Mouse (Mus musculus) effector memory CD4-positive, alpha-beta T cell, adult 7 months (primary cell): ENCODE results near the gene Ewsr1. TPM values are rescaled to one million over a fixed set of nuclear protein-coding genes. Genes with fewer than 3 reads are reported as not detected.

Experiments
- polyA plus RNA-seq: library from polyadenylated mRNA; unstranded; fragments of 100-300 nt; shearing (Covaris generic); gene quantifications from one replicate; pipeline ENCODE4 v1.2.1, GENCODE M21; 2017

Ewsr1 gene
- polyA plus RNA-seq = 722 TPM

DNA sequence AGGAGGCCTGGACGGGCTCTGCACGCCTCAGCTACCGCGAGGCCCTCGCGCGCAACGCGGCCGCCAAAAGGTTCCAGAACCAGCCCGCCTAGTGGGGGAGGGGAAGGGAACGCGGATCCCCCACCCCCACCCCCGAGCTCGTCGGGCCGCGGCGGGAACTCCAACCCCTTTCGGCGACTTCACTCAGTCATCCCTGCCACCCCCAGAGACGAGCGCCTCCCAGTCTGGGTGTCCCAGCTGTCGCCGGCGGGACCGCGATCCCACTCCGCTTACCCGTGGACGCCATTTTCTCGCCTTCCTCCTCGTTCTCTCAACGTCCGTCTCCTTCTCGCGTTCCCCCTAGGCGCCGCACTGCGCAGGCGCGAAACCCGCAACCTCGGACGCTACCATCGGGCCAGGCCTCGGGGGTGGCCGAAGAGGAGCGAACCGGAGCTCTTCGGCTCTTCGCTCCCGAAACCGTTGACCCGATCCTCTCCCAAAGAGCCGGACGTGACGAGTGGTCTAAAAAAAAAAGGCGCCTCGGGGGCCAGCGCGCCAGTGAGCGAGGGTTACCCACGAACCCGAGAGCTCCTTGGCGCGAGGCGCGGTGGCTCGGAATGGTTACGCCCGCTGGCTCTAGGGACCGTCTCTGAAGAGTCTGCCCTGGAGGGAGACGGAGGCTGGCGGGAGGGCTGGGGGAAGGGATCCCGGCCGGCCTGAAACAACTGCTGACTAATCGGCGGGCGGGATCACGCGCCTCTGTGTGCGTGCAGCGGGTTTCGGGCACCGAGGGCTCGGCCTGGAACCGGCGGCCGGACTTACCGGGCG, at the start of gene Ewsr1, which contains the start of gene Rhbdd3:
TSS of gene Ewsr1 (minus strand) at position 531 of the 807 bp plus-strand sequence.
TSS of gene Rhbdd3 (plus strand) at position 191 of the 807 bp plus-strand sequence.

DNA sequence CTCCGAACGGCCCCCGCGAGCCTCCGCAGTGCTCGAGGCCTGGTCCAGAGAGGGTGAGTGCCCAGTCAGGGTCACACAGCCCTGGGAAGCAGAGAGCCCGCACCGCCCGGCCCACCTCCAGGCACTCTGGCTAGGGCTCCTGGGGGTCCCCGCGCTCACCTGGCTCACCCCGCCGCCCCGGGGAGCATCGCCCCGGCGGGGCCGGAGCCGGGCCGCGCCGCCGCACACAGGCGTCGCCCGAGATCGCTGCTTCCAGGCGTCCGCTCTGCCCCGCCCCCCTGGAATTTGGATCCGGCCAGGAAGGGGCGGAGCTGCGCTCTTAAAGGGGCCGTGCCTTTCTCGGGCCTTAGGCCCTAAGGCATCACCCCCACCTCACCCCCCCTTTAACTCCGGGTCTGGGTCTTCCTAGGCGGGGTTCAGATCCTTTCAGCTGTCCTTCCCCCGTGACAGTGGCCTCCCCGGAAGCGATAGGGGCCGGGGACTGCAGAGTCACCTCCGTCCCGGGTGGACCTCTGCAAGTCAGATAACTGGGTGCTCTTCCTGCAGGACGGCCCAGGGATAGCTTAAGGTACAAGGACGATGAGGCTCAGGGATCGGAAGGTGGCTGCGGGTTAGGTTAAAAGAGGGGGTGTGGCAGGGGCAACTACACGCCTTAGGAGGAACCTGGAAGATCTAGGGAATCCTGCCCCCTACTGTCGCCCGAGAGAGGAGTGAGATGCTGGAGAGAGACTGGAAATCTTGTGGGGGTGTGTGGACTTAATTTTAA, 33.8 kb downstream of the Ewsr1 start, which contains the start of gene Gas2l1:
TSS of gene Gas2l1 (minus strand) at position 272 of the 766 bp plus-strand sequence.

DNA sequence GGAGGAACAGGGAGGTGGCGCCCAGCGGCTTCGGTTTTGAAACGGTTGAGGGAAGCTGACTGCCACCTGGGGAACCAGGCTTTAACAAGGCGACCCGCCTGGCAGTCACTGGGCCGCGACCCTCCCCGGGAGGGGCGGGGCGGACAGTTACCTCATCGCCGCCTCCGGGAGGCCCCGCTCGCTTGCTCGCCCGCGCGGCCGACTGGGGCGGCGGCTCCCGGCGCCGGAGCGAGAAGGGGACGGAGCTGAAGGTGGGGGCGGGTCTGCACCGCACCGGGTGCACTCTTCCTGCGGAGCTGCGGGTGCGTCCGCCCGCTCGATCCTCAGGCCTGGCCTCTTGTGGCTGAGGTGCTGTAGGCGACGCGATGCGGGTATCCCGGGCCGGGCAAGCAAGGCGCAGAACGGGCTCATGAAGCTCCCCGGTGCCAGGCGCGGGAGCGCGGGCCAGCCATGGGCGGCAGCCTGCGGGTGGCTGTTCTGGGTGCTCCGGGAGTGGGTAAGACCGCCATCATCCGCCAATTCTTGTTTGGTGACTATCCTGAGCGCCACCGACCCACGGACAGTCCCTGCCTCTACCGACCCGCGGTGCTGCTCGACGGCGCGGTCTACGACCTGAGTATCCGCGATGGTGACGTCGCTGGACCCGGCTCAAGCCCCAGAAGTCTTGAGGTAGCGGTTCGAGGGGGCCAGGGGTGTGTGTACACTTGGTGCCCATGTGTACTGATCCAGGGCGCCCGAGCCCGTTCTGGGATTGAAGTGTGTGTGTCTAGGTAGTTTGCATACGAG, 41.0 kb downstream of the Ewsr1 start, which contains the start of gene Rasl10a:
TSS of gene Rasl10a (plus strand) at position 273 of the 786 bp plus-strand sequence.

Other genes starting within 250 kb of the Ewsr1 start
- gene Nf2, start 249.7 kb downstream of the Ewsr1 start, polyA plus RNA-seq = 47.5 TPM
- gene Nipsnap1, start 225.3 kb downstream of the Ewsr1 start, polyA plus RNA-seq = 18.9 TPM
- 27.2 TPM for gene Thoc5, start 203.9 kb downstream of the Ewsr1 start, polyA plus RNA-seq
- 8.4 TPM for gene Nefh, start 151.2 kb downstream of the Ewsr1 start, polyA plus RNA-seq
- gene Ap1b1, start 112.4 kb downstream of the Ewsr1 start, polyA plus RNA-seq = 110 TPM
- gene Rasl10a, start 41.1 kb downstream of the Ewsr1 start, polyA plus RNA-seq = not detected
- gene Gas2l1, start 33.9 kb downstream of the Ewsr1 start, polyA plus RNA-seq = 10.8 TPM
- gene Rhbdd3, start 340 bp downstream of the Ewsr1 start, polyA plus RNA-seq = 3.1 TPM
- gene Emid1, start 53.0 kb upstream of the Ewsr1 start, polyA plus RNA-seq = 0.78 TPM
- 17.0 TPM for gene Kremen1, start 162.3 kb upstream of the Ewsr1 start, polyA plus RNA-seq